Mouse (Mus musculus) intestine, postnatal 0 days (tissue): ENCODE measurements at regions not wholly inside any gene's neighbourhood (a gene's known extent, or its start where the extent isn't known, plus 50 kb on each side); places are given as distances from the start of the nearest gene placed in this dataset.

Source experiments
- ATAC-seq: fragments of 200-750 bp; cut with Nextera tagmentation; 2 replicates; pipeline ENCODE4 v1.8.0; 2017; ENCODE audit warnings: mild to moderate bottlenecking, moderate TSS enrichment, moderate library complexity
- H3K27ac ChIP-seq: fragments of 300-500 bp; sonication (generic); 2 replicates; pipeline ENCODE4 v1.5.1; 2014; ENCODE audit warnings: mild to moderate bottlenecking, low read depth, low read length, moderate library complexity
- H3K27me3 ChIP-seq: fragments of 300-500 bp; sonication (generic); replicated peaks from 2 replicates; pipeline ENCODE4 v1.6.1; 2014; ENCODE audit warnings: low read length, mixed read lengths; ENCODE audit not compliant: control insufficient read depth, insufficient read depth
- H3K36me3 ChIP-seq: fragments of 300-500 bp; sonication (generic); 2 replicates; pipeline ENCODE4 v1.6.1; 2014; ENCODE audit warnings: mild to moderate bottlenecking, moderate library complexity; ENCODE audit not compliant: control insufficient read depth, insufficient read depth
- H3K4me1 ChIP-seq: fragments of 300-500 bp; sonication (generic); replicated peaks from 2 replicates; pipeline ENCODE4 v1.6.1; 2014; ENCODE audit warnings: antibody characterized with exemption, low read length, mixed read lengths; ENCODE audit not compliant: control insufficient read depth, insufficient read depth
- H3K4me2 ChIP-seq: fragments of 300-500 bp; sonication (generic); replicated peaks from 2 replicates; pipeline ENCODE4 v1.6.1; 2014; ENCODE audit warnings: low read depth, mild to moderate bottlenecking, moderate library complexity
- H3K4me3 ChIP-seq: fragments of 300-500 bp; sonication (generic); 2 replicates; pipeline ENCODE4 v1.5.1; 2014; ENCODE audit warnings: low read depth, low read length
- H3K9ac ChIP-seq: fragments of 300-500 bp; sonication (generic); 2 replicates; pipeline ENCODE4 v1.6.1; 2014; ENCODE audit warnings: mild to moderate bottlenecking, low read depth, low read length
- H3K9me3 ChIP-seq: fragments of 300-500 bp; sonication (generic); 2 replicates; pipeline ENCODE4 v1.6.1; 2016; ENCODE audit warnings: mixed run types; ENCODE audit not compliant: control insufficient read depth
- CTCF ChIP-seq: sonication (generic); IDR thresholded peaks from 2 replicates; pipeline ENCODE4 v1.5.1; 2016; ENCODE audit warnings: low read depth, mild to moderate bottlenecking, control low read depth, antibody characterized with exemption, moderate library complexity
- WGBS: fragments of 180-500 bp; shearing (Covaris S2); extraction: QIAGEN DNeasy Blood & Tissue Kit; methylation state at CpG from one replicate; pipeline ENCODE4 v1.1.7; 2014; 5-methylcytosine and 5-hydroxymethylcytosine counted together

- H3K4me1 ChIP-seq = no peaks in the 10 kb centered on the region
- H3K27ac ChIP-seq = no peak overlapping the region
- WGBS = 14% methylated on average over 3 of the region's 3 CpGs
- H3K9ac ChIP-seq = no peak overlapping the region
- H3K4me2 ChIP-seq = no peak overlapping the region
- ATAC-seq = no peak
- no peaks in the 10 kb centered on the region for H3K27me3 ChIP-seq
- no peaks in the 10 kb centered on the region for H3K36me3 ChIP-seq
- TF ChIP-seq CTCF = no peak
- no peak overlapping the region for H3K4me3 ChIP-seq
- H3K9me3 ChIP-seq = no peaks in the 10 kb centered on the region
These were observed 52.3 kb upstream of the Isx start for GRCm38 (mm10) chr8:74820716-74821115.

- no peak overlapping the region for H3K4me2 ChIP-seq
- H3K4me3 ChIP-seq = no peak overlapping the region
- no peaks in the 10 kb centered on the region for H3K27me3 ChIP-seq
- H3K4me1 ChIP-seq = no peaks in the 10 kb centered on the region
- H3K36me3 ChIP-seq = no peaks in the 10 kb centered on the region
- TF ChIP-seq CTCF = no peak
- no peak for ATAC-seq
- H3K27ac ChIP-seq = no peak overlapping the region
- H3K9me3 ChIP-seq = no peaks in the 10 kb centered on the region
- no peak overlapping the region for H3K9ac ChIP-seq
These were observed 50.7 kb upstream of the Isx start for GRCm38 (mm10) chr8:74822288-74822687.
